Mouse (Mus musculus) heart, postnatal 0 days (tissue): ENCODE results near the gene Gtpbp3.

Experiments
- CTCF ChIP-seq: IDR thresholded peaks from 2 replicates; pipeline ENCODE4 v1.5.1; 2016; ENCODE audit warnings: antibody characterized with exemption, control low read depth, low read depth
- EP300 ChIP-seq: IDR thresholded peaks from 2 replicates; pipeline ENCODE4 v1.6.1; 2016; ENCODE audit warnings: antibody characterized with exemption, low read depth

- TF ChIP-seq CTCF (no peak), EP300 (peak; percentile 18; the same call in 1 of the 2 replicates)
These were observed 40.6 kb downstream of the Gtpbp3 start for GRCm38 (mm10) chr8:71528362-71529073.
